Mouse (Mus musculus): ENCODE results near the gene Aqp11.

Aqp11 gene

GRCm38 (mm10) chr7:97747176-97747707, 9.2 kb upstream of the Aqp11 start:
- no peak for DNase-seq

DNA sequence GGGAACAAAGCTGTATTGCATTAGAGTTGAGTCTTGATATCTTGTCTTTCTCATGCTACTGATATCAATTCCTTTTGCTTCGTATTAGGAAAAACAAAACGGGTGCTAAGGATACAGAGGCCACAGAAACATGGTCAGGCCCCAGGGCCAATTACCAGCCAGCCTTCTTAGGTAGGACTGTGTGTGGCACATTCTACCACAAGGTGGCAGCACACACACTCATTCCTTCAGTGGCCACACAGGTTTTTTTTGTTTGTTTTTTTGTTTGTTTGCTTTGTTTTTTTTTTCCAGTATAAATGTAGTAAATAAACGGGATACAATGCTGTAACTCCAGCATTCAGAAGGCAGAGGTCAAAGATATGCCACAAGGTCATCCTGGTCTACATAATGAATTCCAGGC, 7.2 kb upstream of the Aqp11 start:
- peak; percentile 67 for DNase-seq

GRCm38 (mm10) chr7:97741756-97742291, 3.7 kb upstream of the Aqp11 start:
- no peak for DNase-seq

DNA sequence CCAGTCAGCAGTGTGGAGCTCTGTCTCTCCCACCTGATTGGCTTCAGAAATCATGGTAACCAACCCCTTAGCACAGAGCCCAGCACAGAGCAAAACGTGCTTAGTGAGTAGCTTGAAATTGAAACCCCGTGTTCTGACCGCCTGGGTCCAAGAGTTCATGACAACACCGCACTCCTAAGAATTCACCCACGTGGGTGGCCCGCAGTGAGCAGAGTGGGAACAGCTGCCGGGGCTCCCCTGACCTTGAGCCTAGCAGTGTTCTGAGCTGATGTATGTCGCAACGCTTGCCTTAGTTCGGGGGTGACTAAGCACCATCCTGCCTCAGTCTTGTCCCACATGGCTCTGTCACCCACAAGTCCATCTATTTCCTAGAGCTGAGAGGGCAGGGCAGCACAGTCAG, 2.9 kb upstream of the Aqp11 start:
- DNase-seq, result no peak

DNA sequence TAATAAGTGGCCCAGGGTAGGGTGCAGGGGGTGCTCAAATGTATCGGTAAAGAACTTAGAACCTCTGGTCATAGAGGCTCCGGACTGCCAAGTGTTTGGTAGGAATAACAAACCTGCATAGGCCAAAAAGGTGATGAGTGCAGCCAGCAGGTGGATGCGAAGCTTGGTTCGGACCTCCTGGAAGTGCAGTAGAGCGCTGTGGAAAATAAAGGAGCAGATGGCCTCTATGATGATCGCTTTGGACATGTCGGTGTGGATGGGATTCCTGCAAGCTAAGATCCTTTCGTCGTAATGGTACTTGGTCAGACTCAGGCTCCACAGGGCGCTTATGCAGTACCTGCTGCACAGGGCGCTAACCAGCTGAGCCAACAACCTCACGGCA, 842 bp downstream of the Aqp11 start:
- DNase-seq, result no peak

- DNase-seq, result peak; percentile 40
These were observed 2.1 kb downstream of the Aqp11 start for GRCm38 (mm10) chr7:97735886-97736420.

DNA sequence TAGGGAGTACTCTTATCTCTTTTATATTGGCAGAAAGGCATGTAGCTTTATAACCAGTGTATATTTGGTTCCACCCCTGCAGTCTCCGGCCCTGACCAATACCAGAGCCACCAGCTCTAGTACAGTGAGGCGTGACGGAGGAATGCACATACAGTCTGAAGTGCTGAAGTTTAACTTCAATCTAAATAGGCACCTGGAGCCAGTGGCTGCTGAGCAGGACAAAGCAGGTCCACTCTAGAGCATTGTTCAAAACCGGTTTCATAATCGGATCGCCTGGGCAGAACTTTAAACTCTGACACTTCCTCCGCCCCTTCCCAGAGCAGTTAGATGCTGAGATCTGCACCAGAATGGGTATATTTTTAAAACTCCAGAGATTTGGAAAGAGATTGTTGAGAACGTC, 3.1 kb downstream of the Aqp11 start:
- peak; percentile 49 for DNase-seq

DNA sequence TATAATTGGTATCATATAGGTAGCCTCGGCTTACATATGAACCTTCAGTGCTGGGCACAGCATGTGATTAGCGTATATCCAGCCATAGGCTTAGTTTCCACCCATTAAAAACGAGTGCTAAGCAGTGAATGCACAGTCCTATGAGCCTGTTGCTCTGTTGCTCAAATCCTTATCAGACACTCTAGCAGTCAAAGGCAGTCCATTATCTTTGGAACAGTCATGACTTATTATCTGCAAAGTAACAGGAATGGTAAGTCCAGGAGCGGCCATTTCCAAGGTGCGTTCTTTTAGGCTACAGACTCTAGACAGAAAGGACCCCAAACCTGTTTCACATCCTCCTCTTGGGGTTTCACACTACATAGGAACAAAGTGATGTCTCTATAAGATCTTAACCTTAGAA, 4.5 kb downstream of the Aqp11 start:
- no peak for DNase-seq

- DNase-seq, result peak; percentile 81
These were observed 7.7 kb downstream of the Aqp11 start for GRCm38 (mm10) chr7:97730427-97730826.

DNA sequence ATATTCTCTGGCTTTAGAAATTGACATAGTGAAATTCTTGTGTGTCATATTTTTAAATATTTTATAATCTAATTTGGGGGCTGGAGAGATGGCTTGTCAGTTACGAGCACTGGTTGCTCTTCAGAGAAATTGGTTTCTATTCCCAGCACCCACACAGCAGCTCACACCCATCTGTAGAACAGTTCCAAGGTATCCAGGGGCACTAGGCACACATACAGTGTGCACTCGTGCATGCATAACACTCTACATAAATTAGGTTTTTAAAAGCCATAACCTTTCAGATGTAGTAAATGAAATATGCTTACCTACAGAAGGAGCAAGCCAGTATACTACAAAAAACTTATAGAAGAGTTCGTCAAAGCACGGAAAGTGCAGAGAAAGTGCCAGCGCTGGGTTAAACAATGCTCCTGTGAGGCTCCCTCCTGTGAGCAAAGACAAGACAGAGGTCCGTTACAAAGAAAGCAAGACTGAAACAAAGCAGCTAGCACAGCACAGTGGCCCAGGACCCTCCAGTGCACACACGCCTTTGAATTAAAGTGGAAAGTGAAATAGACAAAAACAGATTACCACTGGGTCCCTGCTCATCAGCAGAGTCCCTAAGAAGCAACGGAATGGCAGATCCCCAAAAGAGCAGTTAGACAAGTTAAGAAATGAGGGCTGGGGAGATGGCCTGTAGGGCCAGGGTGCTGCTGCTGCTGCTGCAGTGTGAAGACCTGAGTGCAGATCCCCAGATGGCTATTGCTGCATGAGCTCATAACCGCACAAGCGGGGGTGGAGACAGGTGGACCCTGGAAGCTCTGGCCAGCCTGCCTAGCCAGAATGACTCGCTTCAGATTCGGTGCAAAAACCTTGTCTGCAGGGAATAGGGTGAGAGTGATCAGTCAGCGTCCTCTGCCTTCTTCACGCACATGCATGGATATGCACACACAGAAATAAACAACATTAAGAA, 9.1 kb downstream of the Aqp11 start:
- peak; percentile 49 for DNase-seq

GRCm38 (mm10) chr7:97726778-97727177, 11.3 kb downstream of the Aqp11 start:
- DNase-seq, result peak; percentile 66

GRCm38 (mm10) chr7:97726080-97726479, 12.0 kb downstream of the Aqp11 start:
- peak; percentile 58 for DNase-seq

DNA sequence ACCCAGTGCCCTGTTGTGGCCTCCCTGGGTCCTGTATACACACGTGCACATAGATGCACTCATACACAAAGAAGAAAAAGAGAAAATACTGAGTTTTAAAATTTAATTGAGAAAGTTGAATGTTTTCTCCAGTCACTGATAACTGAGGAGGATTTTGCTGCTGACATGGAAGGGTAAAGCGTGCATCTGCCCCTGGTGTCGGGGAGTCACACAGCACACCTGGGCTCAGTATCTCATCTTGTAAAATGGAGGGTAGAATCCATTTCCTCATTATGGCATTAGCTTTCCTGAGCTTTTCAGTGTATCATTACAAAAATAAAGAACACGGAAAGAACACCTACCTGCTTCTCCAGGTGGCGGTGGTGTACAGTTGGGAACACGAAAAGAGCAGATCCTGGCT, 12.7 kb downstream of the Aqp11 start:
- DNase-seq, result peak; percentile 65

DNA sequence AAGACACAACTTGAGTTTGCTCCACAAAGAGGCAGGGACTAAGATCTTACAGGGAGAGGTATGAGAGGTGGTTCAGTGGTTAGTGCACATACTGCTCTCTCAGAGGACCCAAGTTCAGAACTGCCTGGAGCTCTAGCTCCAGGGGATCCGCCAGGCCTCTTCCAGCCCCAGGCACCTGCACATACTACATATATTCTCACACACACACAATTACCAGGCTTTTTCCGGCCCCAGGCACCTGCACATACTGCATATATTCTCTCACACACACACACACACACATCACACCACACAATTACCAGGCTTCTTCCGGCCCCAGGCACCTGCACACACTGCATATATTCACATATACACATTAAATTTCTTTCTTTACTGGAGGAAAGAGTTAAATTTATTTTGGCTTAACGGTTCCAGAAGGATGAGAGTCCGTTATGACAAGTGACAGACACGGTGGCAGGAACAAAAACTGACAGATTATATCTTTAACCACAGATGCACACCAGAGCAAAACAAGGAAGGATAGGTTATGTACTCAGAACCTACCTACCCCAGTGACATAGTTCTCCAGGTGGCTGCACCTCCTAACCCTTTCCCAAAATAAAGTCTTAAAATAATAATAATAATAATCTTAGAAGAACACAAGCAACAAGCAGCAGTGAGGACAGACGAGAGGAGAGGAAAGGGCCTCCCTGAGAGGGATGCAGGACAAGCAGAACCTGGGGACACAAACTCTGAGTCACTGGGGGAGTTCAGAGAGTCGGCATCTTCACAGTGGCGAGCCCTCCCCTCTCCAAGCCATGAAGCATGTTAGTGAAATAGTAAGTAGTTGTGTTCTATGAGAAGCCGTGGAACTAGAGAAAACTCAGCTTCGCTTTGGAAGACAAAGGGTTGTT, 14.2 kb downstream of the Aqp11 start:
- DNase-seq, result peak; percentile 78

DNA sequence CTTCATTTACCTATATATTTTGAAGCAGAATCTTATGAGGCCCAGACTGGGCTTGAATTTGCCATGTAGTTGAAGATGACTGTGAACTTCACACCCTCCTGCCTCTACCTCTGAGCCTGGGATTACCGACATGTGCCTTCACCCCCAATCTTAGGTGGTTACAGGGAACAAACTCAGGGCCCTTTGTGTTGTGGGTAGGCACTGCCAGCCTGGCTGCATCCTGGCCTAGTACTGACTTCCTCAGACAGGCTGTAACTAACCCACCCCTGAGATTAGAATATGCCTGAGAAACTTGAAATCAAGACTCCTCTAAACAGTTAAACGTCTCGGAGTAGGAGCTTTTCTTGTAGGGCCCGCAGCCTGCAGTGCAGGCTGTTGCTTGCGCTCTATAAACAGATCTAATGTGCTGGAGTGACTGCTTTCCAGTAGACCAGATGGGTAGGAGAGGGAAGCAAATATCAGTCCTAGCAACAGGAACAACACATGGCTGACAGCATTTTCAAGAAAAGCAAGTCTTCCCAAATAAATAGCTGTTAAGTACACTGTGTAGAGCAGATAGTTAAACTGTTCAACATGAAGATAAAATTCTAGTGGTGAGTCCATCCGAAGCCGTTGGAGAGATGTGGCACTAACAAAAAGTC, 15.7 kb downstream of the Aqp11 start:
- DNase-seq, result peak; percentile 71

GRCm38 (mm10) chr7:97720109-97720508, 18.0 kb downstream of the Aqp11 start:
- DNase-seq, result peak; percentile 72

DNA sequence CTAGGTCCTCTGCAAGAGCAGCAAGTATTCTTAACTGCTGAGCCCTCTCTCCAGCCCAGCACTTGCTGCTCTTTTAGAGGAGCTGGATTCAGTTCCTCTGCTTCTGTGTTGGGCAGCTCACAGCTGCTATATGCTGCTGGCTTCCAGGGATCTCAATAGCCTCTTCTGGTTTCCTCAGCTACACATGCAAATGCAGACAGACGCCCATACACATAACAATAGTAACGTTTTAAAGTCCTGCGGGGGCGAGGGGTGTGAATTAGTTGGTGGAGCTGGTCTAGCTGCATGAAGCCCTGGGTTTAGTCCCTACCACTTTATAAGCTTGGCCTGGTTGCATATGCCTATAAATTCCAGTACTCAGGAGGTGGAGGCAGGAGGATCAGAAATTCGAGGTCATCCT, 19.0 kb downstream of the Aqp11 start:
- no peak for DNase-seq

DNA sequence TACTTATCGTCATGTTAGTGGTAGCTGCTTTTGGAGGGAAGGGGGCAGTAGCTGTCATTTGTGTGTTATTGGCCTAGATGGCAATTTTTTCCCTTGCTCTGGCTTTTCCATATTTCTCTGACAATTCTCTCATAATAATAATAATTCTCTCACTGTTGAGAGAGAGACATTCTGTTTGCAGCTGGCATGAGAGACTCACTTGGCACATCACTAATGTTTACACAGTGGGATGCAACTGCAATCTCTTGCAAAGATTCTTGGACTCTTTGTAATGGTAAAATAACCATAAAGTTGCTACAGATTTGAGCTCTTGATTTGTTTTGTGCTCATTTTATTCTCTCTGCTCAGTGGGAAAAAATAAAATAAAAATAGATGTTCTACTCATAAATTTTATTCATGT, 20.8 kb downstream of the Aqp11 start:
- no peak for DNase-seq

GRCm38 (mm10) chr7:97714651-97715050, 23.4 kb downstream of the Aqp11 start:
- DNase-seq, result no peak

GRCm38 (mm10) chr7:97709204-97709603, 28.9 kb downstream of the Aqp11 start:
- DNase-seq, result no peak

GRCm38 (mm10) chr7:97707809-97708208, 30.3 kb downstream of the Aqp11 start:
- DNase-seq, result no peak

DNA sequence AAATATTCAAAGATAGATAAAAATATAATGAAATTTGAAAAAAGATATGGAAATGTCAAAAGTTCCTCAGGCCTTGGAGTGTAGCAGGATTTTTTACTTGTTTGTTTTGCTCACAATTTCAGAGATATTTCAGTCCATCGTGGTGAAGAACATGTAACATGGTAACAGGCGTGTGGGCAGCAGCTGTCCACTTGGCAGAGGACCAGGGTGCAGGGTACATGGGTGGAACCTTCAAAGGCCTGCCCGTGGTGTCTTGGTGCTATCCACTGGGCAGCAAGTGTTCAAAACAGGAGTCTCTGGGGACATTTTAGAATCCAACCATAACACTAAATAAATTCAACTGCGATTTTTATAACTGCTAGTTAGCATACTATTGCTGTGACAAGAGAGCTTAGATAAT, 31.0 kb downstream of the Aqp11 start:
- DNase-seq, result no peak
